Mouse (Mus musculus): ENCODE measurements around the gene Glrx. TPM values are rescaled to one million over a fixed set of nuclear protein-coding genes. Genes with fewer than 3 reads are reported as not detected.
A peak's percentile ranks its signal among the peaks of the same experiment; 100 is the strongest.

Gene Glrx
- total and polyA plus RNA-seq, 3 experiments, result 9.2 to 20.2 TPM; not detected in 1

DNA sequence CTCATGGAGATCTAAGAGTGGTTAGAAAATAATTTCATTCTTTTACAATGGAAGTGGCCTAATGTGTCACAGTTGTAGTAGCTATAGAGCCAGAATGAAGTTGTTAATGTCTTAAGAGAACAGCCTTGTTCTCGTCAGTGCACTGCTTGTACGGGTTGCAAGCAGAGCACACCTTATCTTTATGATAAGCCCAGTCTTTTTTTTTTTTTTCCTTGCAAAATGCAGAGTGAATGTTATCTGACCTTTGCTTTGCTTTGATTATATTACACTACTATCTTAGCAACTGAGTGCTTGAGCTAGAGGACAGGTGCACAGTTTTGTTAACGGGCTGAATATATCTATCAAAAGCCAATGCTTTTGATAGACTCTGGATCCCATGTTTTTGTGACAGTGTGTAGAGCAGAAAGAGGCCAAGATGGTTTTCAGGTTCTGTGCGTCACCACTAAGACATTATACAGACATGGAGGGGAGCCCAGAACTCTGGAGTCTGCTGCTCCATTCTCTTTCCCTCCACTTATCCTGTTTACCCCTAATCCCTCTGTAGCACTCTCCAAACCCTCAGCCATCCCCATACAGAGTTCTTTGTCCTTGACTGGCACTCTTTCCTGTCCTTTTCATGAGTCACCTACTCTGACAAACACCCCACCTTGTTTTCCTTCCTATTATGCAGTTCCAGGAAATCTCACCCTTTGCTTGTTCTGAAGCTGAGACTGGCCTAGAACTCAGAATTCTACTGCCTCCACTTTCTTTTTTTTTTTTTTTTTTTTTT, 35.1 kb downstream of the Glrx start:
- peaks cover 0 to 2% of the 10 kb centered on the region in 2 experiments; a peak in 2 of 4 replicates for H3K36me3 ChIP-seq (ENCODE audit: control insufficient read depth in 1 of 2, insufficient read depth in 2 of 2, low read length in 2 of 2)
- H3K9ac ChIP-seq (ENCODE audit: control insufficient read depth, low read depth, low read length, poor library complexity, severe bottlenecking), result no peak overlapping the region
- DNase-seq (ENCODE audit: low read depth, low spot score), result no peak
- TF ChIP-seq UBTF (IDR thresholded peaks at IDR 0.05; ENCODE audit: borderline replicate concordance, insufficient read depth, low read depth, low read length) (no peak), ZKSCAN1 (IDR thresholded peaks at IDR 0.05; ENCODE audit: low read depth, low read length) (no peak), ZNF384 (IDR thresholded peaks at IDR 0.05; ENCODE audit: low read depth, low read length) (peak; percentile 93), POLR2AphosphoS5 (IDR thresholded peaks at IDR 0.05; ENCODE audit: borderline replicate concordance, low read depth, low read length) (no peak), SMC3 (IDR thresholded peaks at IDR 0.05; ENCODE audit: low read depth, low read length) (no peak), ZC3H11A (IDR thresholded peaks at IDR 0.05; ENCODE audit: low read depth, low read length) (no peak), GATA1 (IDR thresholded peaks at IDR 0.05; ENCODE audit: low read depth, low read length) (peak; percentile 72), MEF2A (IDR thresholded peaks at IDR 0.05; ENCODE audit: extremely low read depth, insufficient replicate concordance, low read depth, low read length, poor library complexity, severe bottlenecking) (no peak), MAZ (IDR thresholded peaks at IDR 0.05; ENCODE audit: low read depth, low read length) (no peak), TCF12 (IDR thresholded peaks at IDR 0.05; ENCODE audit: low read depth, low read length) (peak; percentile 64; the same call in 1 of the 2 replicates), RAD21 (IDR thresholded peaks at IDR 0.05; ENCODE audit: low read depth, low read length) (no peak), MXI1 (IDR thresholded peaks at IDR 0.05; ENCODE audit: low read depth, low read length) (no peak), EP300 (IDR thresholded peaks at IDR 0.05; ENCODE audit: low read depth in 1 of 2, low read length in 2 of 2) (peak; percentile 45 to 50; a peak in 3 of 4 replicates), CTCF (IDR thresholded peaks at IDR 0.05 in 2 of 3, conservative IDR thresholded peaks at IDR 0.05 in 1 of 3; ENCODE audit: control insufficient read depth in 1 of 3, insufficient read depth in 1 of 3, low read depth in 2 of 3, low read length in 3 of 3, poor library complexity in 1 of 3, severe bottlenecking in 1 of 3) (no peak), TBP (IDR thresholded peaks at IDR 0.05; ENCODE audit: low read depth, low read length) (no peak), MYB (IDR thresholded peaks at IDR 0.05; ENCODE audit: low read depth, low read length) (no peak), USF2 (IDR thresholded peaks at IDR 0.05; ENCODE audit: borderline replicate concordance in 1 of 2, insufficient read depth in 1 of 2, low read depth in 1 of 2, low read length in 2 of 2) (no peak), E2F4 (IDR thresholded peaks at IDR 0.05; ENCODE audit: borderline replicate concordance, low read depth, low read length) (no peak), KAT2A (conservative IDR thresholded peaks at IDR 0.05; ENCODE audit: low read depth, low read length) (no peak), GABPA (IDR thresholded peaks at IDR 0.05; ENCODE audit: low read depth, low read length) (no peak), NELFE (IDR thresholded peaks at IDR 0.05; ENCODE audit: low read depth, low read length) (no peak), POLR2A (IDR thresholded peaks at IDR 0.05; ENCODE audit: control insufficient read depth in 1 of 2, insufficient read depth in 1 of 2, low read depth in 1 of 2, low read length in 2 of 2, poor library complexity in 1 of 2) (no peak), HCFC1 (IDR thresholded peaks at IDR 0.05; ENCODE audit: low read depth, low read length) (no peak), MAX (IDR thresholded peaks at IDR 0.05; ENCODE audit: low read length) (no peak), POLR2AphosphoS2 (IDR thresholded peaks at IDR 0.05; ENCODE audit: low read length) (no peak), NRF1 (IDR thresholded peaks at IDR 0.05; ENCODE audit: insufficient read depth, low read depth, low read length, poor library complexity, severe bottlenecking) (no peak), MYC (IDR thresholded peaks at IDR 0.05; ENCODE audit: low read depth, low read length) (no peak), USF1 (IDR thresholded peaks at IDR 0.05; ENCODE audit: low read depth, low read length) (no peak), ZMIZ1 (IDR thresholded peaks at IDR 0.05; ENCODE audit: low read depth, low read length) (no peak), ETS1 (IDR thresholded peaks at IDR 0.05; ENCODE audit: low read depth, low read length) (0 out of 2 replicates have a peak, but pooled peaks have one; percentile 21), SIN3A (IDR thresholded peaks at IDR 0.05; ENCODE audit: low read length) (no peak), CHD2 (IDR thresholded peaks at IDR 0.05; ENCODE audit: low read length) (no peak), CHD1 (IDR thresholded peaks at IDR 0.05; ENCODE audit: low read depth, low read length) (no peak), MAFK (IDR thresholded peaks at IDR 0.05; ENCODE audit: borderline replicate concordance, low read depth, low read length) (no peak), ELF1 (IDR thresholded peaks at IDR 0.05; ENCODE audit: low read depth, low read length) (no peak), RCOR1 (IDR thresholded peaks at IDR 0.05; ENCODE audit: low read depth, low read length) (peak; percentile 91)

More for the DNA sequence above, 35.1 kb downstream of the Glrx start:
- no peaks in the 10 kb centered on the region for H3K79me2 ChIP-seq (ENCODE audit: control insufficient read depth, insufficient read depth, low read length, poor library complexity)
- no peaks in the 10 kb centered on the region for H3K9me3 ChIP-seq (replicated peaks; ENCODE audit: insufficient read depth, low read length)
- peaks cover 0 to 3% of the 10 kb centered on the region in 2 experiments; a peak in 1 of 4 replicates for H3K4me1 ChIP-seq (ENCODE audit: control insufficient read depth in 1 of 2, insufficient read depth in 2 of 2, low read length in 2 of 2)
- no peak overlapping the region for H3K4me3 ChIP-seq (ENCODE audit: control insufficient read depth in 1 of 2, insufficient read depth in 1 of 2, low read depth in 2 of 2, low read length in 2 of 2)
- H3K27me3 ChIP-seq (ENCODE audit: control insufficient read depth in 1 of 2, insufficient read depth in 2 of 2, low read length in 2 of 2), result no peaks in the 10 kb centered on the region
- H3K27ac ChIP-seq (ENCODE audit: control insufficient read depth, low read depth, low read length), result no peak overlapping the region

All from MEL (cell line).